Mouse (Mus musculus): ENCODE results near the gene Olfr281. TPM values are rescaled to one million over a fixed set of nuclear protein-coding genes. Genes with fewer than 3 reads are reported as not detected.

Gene Olfr281
- total and polyA plus RNA-seq, 3 experiments: not detected

GRCm38 (mm10) chr15:98469596-98469995 is 17.2 kb downstream of the Olfr281 start, which contains the start of gene OR5BS1P:
Gene OR5BS1P (plus strand): TSS chr15:98469896.
- H3K9me3 ChIP-seq (replicated peaks; ENCODE audit: low read length): no peaks in the 10 kb centered on the region
- no peak for DNase-seq (ENCODE audit: extremely low read depth)
- TF ChIP-seq MAZ (IDR thresholded peaks at IDR 0.05; ENCODE audit: low read depth, low read length) (no peak), USF2 (conservative IDR thresholded peaks at IDR 0.05; ENCODE audit: low read depth, low read length) (no peak), PAX5 (IDR thresholded peaks at IDR 0.05; ENCODE audit: low read length) (no peak), CHD2 (IDR thresholded peaks at IDR 0.05; ENCODE audit: low read length) (no peak), NELFE (IDR thresholded peaks at IDR 0.05; ENCODE audit: low read depth, low read length) (no peak), ZNF384 (IDR thresholded peaks at IDR 0.05; ENCODE audit: low read depth, low read length) (no peak), ZMIZ1 (IDR thresholded peaks at IDR 0.05; ENCODE audit: low read depth, low read length) (no peak), TBP (conservative IDR thresholded peaks at IDR 0.05; ENCODE audit: low read depth, low read length) (no peak), MYC (IDR thresholded peaks at IDR 0.05; ENCODE audit: low read depth, low read length) (no peak), IRF4 (IDR thresholded peaks at IDR 0.05; ENCODE audit: low read depth, low read length) (no peak), POLR2A (IDR thresholded peaks at IDR 0.05; ENCODE audit: low read depth, low read length) (no peak), JUN (IDR thresholded peaks at IDR 0.05; ENCODE audit: insufficient read depth, low read depth, low read length) (no peak)
- H3K27ac ChIP-seq (ENCODE audit: insufficient read depth, low read depth): no peak within 1 kb of the TSS
- no peak within 1 kb of the TSS for H3K4me2 ChIP-seq (ENCODE audit: insufficient read depth, low read depth, poor library complexity, severe bottlenecking)
- no peaks in the 10 kb centered on the region for H3K36me3 ChIP-seq (replicated peaks in 1 of 2; ENCODE audit: control insufficient read depth in 1 of 2, insufficient read depth in 1 of 2, low read length in 1 of 2)
- in situ Hi-C loops (cut with MboI; ENCODE audit: low pct_ligation_motif_present, low pct_unique_long_range_greater_than_20kb, low sequenced_read_pairs) (no loop called here), dilution Hi-C loops (cut with MboI; ENCODE audit: extremely low pct_ligation_motif_present, extremely low pct_unique_long_range_greater_than_20kb, low sequenced_read_pairs) (no loop called here)
- no peak within 1 kb of the TSS for H3K4me3 ChIP-seq (replicated peaks in 1 of 3; ENCODE audit: low read depth in 2 of 3, low read length in 2 of 3, poor library complexity in 1 of 3)
- H3K27me3 ChIP-seq (replicated peaks): peaks cover 17% of the 10 kb centered on the region
- no peaks in the 10 kb centered on the region for H3K4me1 ChIP-seq (ENCODE audit: control insufficient read depth in 1 of 2, insufficient read depth in 2 of 2)
- H3K9ac ChIP-seq (ENCODE audit: insufficient read depth, low read depth): no peak within 1 kb of the TSS
- H3K79me2 ChIP-seq (replicated peaks; ENCODE audit: control insufficient read depth, extremely low read depth, insufficient read depth, poor library complexity, severe bottlenecking): no peaks in the 10 kb centered on the region

DNA sequence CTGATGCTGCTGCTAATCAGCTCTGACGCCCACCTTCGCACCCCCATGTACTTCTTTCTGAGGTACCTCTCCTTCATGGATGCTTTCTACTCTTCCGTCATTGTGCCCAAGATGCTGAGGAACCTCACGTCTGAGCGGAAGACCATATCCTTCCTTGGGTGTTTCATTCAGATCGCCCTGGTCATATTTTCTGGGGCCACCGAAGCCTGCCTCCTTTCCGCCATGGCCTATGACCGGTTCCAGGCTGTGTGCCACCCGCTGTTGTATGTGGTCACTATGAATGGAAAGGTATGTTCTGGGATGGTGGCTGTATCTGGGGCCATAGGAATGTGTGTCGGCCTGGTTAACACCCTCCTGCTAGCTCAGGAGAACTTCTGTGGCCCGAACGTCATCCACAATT is 19.2 kb downstream of the Olfr281 start:
- dilution Hi-C loops (cut with MboI; ENCODE audit: extremely low pct_ligation_motif_present, extremely low pct_unique_long_range_greater_than_20kb, low sequenced_read_pairs): no loop called here
- no peaks in the 10 kb centered on the region for H3K79me2 ChIP-seq (replicated peaks; ENCODE audit: control insufficient read depth, extremely low read depth, insufficient read depth, poor library complexity, severe bottlenecking)
- DNase-seq (ENCODE audit: extremely low read depth): no peak
- H3K9me3 ChIP-seq (replicated peaks; ENCODE audit: low read length): no peaks in the 10 kb centered on the region
- no peak overlapping the region for H3K27ac ChIP-seq (ENCODE audit: insufficient read depth, low read depth)
- in situ Hi-C loops (cut with MboI; ENCODE audit: low pct_ligation_motif_present, low pct_unique_long_range_greater_than_20kb, low sequenced_read_pairs): loop anchor here (10.0 kb wide), 1 partner anchor 287 kb away; no protein-coding TSS in a partner anchor
- TF ChIP-seq EP300 (IDR thresholded peaks at IDR 0.05; ENCODE audit: low read length) (no peak), USF2 (conservative IDR thresholded peaks at IDR 0.05; ENCODE audit: low read depth, low read length) (no peak), UBTF (IDR thresholded peaks at IDR 0.05; ENCODE audit: low read depth, low read length) (no peak), ZMIZ1 (IDR thresholded peaks at IDR 0.05; ENCODE audit: low read depth, low read length) (no peak), ZNF384 (IDR thresholded peaks at IDR 0.05; ENCODE audit: low read depth, low read length) (no peak), BHLHE40 (IDR thresholded peaks at IDR 0.05; ENCODE audit: low read depth, low read length) (no peak), IRF4 (IDR thresholded peaks at IDR 0.05; ENCODE audit: low read depth, low read length) (no peak), JUND (conservative IDR thresholded peaks at IDR 0.05; ENCODE audit: low read depth, low read length) (no peak), USF1 (IDR thresholded peaks at IDR 0.05; ENCODE audit: low read depth, low read length) (no peak), TCF12 (IDR thresholded peaks at IDR 0.05; ENCODE audit: low read depth, low read length) (no peak)
- H3K9ac ChIP-seq (ENCODE audit: insufficient read depth, low read depth): no peak overlapping the region
- H3K27me3 ChIP-seq (replicated peaks): peaks cover 11% of the 10 kb centered on the region
- H3K4me1 ChIP-seq (ENCODE audit: control insufficient read depth in 1 of 2, insufficient read depth in 2 of 2): peaks cover 0 to 4% of the 10 kb centered on the region in 2 experiments; a peak in 1 of 4 replicates
- H3K4me3 ChIP-seq (replicated peaks in 1 of 3; ENCODE audit: low read depth in 2 of 3, low read length in 2 of 3, poor library complexity in 1 of 3): no peak overlapping the region
- H3K4me2 ChIP-seq (ENCODE audit: insufficient read depth, low read depth, poor library complexity, severe bottlenecking): no peak overlapping the region
- no peaks in the 10 kb centered on the region for H3K36me3 ChIP-seq (replicated peaks in 1 of 2; ENCODE audit: control insufficient read depth in 1 of 2, insufficient read depth in 1 of 2, low read length in 1 of 2)
